Mouse (Mus musculus) embryonic fibroblast, embryonic 13.5 days (primary cell): ENCODE results near the gene Etfdh.

ENCODE experiments used
- CTCF ChIP-seq: IDR thresholded peaks from 2 replicates; pipeline ENCODE4 v1.5.1; 2011; ENCODE audit warnings: mild to moderate bottlenecking, control low read depth, low read length, moderate library complexity, borderline replicate concordance; ENCODE audit not compliant: insufficient read depth
- POLR2A ChIP-seq: IDR thresholded peaks from 2 replicates; pipeline ENCODE4 v1.6.1; 2011; ENCODE audit warnings: low read depth, mild to moderate bottlenecking, control low read depth, low read length, moderate library complexity

- TF ChIP-seq POLR2A: no peak
- no peak for TF ChIP-seq CTCF
Observed at GRCm38 (mm10) chr3:79577606-79578005, 51.7 kb downstream of the Etfdh start.
